Mouse (Mus musculus) forebrain, embryonic 13.5 days (tissue): ENCODE measurements around the gene 1500009C09Rik. TPM values are rescaled to one million over a fixed set of nuclear protein-coding genes. Genes with fewer than 3 reads are reported as not detected.

Experiments used
- ATAC-seq: fragments of 200-750 bp; cut with Nextera tagmentation; 2 replicates; pipeline ENCODE4 v1.8.0; 2017
- H3K27ac ChIP-seq: fragments of 300-500 bp; sonication (generic); 2 replicates; pipeline ENCODE4 v1.5.1; 2015; ENCODE audit warnings: inconsistent platforms, mild to moderate bottlenecking, moderate library complexity
- H3K27me3 ChIP-seq: fragments of 300-500 bp; sonication (generic); 2 replicates; pipeline ENCODE4 v1.6.1; 2015; ENCODE audit warnings: mild to moderate bottlenecking, inconsistent platforms
- H3K36me3 ChIP-seq: fragments of 300-500 bp; sonication (generic); 2 replicates; pipeline ENCODE4 v1.6.1; 2015; ENCODE audit warnings: mild to moderate bottlenecking, inconsistent platforms; ENCODE audit not compliant: poor library complexity, severe bottlenecking
- H3K4me1 ChIP-seq: fragments of 300-500 bp; sonication (generic); 2 replicates; pipeline ENCODE4 v1.6.1; 2015; ENCODE audit warnings: inconsistent platforms
- H3K4me2 ChIP-seq: fragments of 300-500 bp; sonication (generic); 2 replicates; pipeline ENCODE4 v1.6.1; 2015; ENCODE audit warnings: inconsistent platforms, mild to moderate bottlenecking, moderate library complexity
- H3K4me3 ChIP-seq: fragments of 300-500 bp; sonication (generic); 2 replicates; pipeline ENCODE4 v1.5.1; 2015; ENCODE audit warnings: mild to moderate bottlenecking, inconsistent platforms
- H3K9ac ChIP-seq: fragments of 300-500 bp; sonication (generic); 2 replicates; pipeline ENCODE4 v1.6.1; 2015; ENCODE audit warnings: mild to moderate bottlenecking, inconsistent platforms
- H3K9me3 ChIP-seq: fragments of 300-500 bp; sonication (generic); replicated peaks from 2 replicates; pipeline ENCODE4 v1.6.1; 2016; ENCODE audit warnings: inconsistent platforms
- WGBS: fragments of 180-500 bp; shearing (Covaris S2); methylation state at CpG from one replicate; pipeline ENCODE4 v1.1.7; 2015; 5-methylcytosine and 5-hydroxymethylcytosine counted together
- polyA plus RNA-seq: library from polyadenylated mRNA; unstranded; fragments of >200 nt; fragmentation: Nextera tagmentation; extraction: Ambion mirVana; gene quantifications from 2 replicates; pipeline ENCODE4 v1.2.1, GENCODE M21; 2015

The 1500009C09Rik gene
- polyA plus RNA-seq, 1 experiment from 2014 or later = 7.8 TPM

DNA sequence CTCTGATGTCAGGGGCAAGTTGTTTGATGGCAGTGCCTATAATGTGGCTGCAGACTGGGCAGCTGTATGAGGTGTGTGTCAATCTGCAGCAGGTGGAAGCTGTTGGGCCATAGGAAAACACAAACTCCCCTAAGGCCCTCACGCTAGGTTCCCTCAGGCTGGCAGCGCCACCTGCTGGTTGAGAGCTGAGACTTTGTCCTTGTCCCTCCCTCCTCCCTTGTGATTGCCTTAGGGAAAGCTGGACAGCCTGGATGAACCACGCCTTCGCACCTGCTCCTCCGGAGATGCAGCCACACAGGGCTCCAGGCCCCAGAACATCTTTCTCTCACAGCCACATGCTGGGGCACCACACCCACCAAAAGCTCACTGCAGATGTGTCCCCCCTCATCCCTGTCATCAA, 19.0 kb downstream of the 1500009C09Rik start:
- ATAC-seq = peak; percentile 9; the same call in 1 of the 2 replicates
- Histone ChIP-seq H3K9ac (peak overlapping the region; percentile 37; the same call in 1 of the 2 replicates), H3K4me2 (no peak overlapping the region), H3K27me3 (peaks cover 18% of the 10 kb centered on the region; the same call in 1 of the 2 replicates), H3K27ac (no peak overlapping the region), H3K36me3 (no peaks in the 10 kb centered on the region), H3K9me3 (no peaks in the 10 kb centered on the region), H3K4me3 (no peak overlapping the region), H3K4me1 (peaks cover 41% of the 10 kb centered on the region)
- WGBS = 4% methylated on average over 5 of the region's 5 CpGs

GRCm38 (mm10) chr15:82272295-82272694, 20.1 kb downstream of the 1500009C09Rik start:
- 88% methylated on average over 6 of the region's 6 CpGs for WGBS
- Histone ChIP-seq H3K9ac (no peak overlapping the region), H3K27me3 (peaks cover 18% of the 10 kb centered on the region; the same call in 1 of the 2 replicates), H3K4me2 (no peak overlapping the region), H3K4me3 (no peak overlapping the region), H3K9me3 (no peaks in the 10 kb centered on the region), H3K36me3 (no peaks in the 10 kb centered on the region), H3K27ac (no peak overlapping the region), H3K4me1 (peaks cover 52% of the 10 kb centered on the region)
- no peak for ATAC-seq

- peaks cover 18% of the 10 kb centered on the region; the same call in 1 of the 2 replicates for H3K27me3 ChIP-seq
- H3K9me3 ChIP-seq = no peaks in the 10 kb centered on the region
- H3K36me3 ChIP-seq = peaks cover 19% of the 10 kb centered on the region
- peak within 1 kb of the TSS; percentile 93 for H3K9ac ChIP-seq
- ATAC-seq = no peak
- peak within 1 kb of the TSS; percentile 97 for H3K4me2 ChIP-seq
- 20% methylated on average over 6 of the region's 6 CpGs for WGBS
- peaks cover 52% of the 10 kb centered on the region for H3K4me1 ChIP-seq
- H3K4me3 ChIP-seq = peak within 1 kb of the TSS; percentile 77
- peak within 1 kb of the TSS; percentile 95 for H3K27ac ChIP-seq
Observed at GRCm38 (mm10) chr15:82274593-82274926, 22.4 kb downstream of the 1500009C09Rik start, which contains the start of gene Sept3. Gene Sept3 (plus strand): TSS chr15:82274893.

DNA sequence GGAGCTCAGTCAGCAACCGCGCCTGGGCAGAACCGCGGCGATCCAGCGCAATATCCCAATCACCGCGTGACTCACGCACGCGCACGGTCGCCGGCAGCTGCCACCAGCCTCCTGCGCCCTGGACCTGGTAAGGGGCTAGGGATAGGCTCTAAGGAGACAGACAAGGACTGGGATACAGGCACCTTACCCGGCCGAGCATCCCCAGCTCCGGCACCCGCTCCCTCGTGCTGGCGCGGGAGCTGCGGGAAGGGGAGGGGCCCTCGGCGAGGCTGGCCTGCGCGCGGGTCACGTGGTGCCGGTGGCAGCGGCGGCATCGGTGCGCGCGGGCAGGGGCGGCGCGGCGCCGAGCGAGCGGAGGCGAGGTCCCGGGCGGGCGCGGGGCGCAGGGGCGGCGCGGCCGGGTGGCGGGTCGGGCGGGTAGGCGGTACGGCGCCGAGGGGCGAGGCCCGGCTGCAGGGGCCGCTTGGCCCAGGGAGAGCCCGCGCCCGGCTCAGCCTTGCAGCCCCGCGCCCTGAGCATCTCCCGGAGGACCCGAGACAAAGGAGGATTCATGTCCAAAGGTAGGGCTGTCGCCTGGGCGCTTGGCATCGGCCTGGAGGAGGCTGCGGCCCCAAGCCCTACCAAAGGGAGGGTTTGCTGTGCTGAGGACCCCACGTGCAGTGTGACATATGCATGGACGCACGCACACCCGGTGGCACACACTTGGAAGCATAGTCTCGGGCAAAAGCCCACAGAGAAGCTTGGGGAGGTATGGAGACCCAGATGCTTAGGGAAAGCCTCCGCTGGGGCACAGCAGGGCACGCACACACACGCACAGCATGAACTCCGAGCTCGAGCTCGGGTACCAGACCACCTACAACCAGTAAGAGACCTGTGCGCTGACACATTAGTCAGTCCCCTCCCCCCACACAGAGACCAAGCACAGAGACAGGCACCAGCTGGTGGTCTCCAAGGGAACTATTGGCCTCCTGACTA, 23.0 kb downstream of the 1500009C09Rik start:
- Histone ChIP-seq H3K27ac (peak overlapping the region; percentile 95), H3K4me2 (peak overlapping the region; percentile 97), H3K9ac (peak overlapping the region; percentile 93), H3K36me3 (peaks cover 25% of the 10 kb centered on the region), H3K9me3 (no peaks in the 10 kb centered on the region), H3K27me3 (peaks cover 18% of the 10 kb centered on the region; the same call in 1 of the 2 replicates), H3K4me3 (peak overlapping the region; percentile 77), H3K4me1 (peaks cover 52% of the 10 kb centered on the region)
- under 1% methylated on average over 62 of the region's 86 CpGs for WGBS
- peak; percentile 72 for ATAC-seq

DNA sequence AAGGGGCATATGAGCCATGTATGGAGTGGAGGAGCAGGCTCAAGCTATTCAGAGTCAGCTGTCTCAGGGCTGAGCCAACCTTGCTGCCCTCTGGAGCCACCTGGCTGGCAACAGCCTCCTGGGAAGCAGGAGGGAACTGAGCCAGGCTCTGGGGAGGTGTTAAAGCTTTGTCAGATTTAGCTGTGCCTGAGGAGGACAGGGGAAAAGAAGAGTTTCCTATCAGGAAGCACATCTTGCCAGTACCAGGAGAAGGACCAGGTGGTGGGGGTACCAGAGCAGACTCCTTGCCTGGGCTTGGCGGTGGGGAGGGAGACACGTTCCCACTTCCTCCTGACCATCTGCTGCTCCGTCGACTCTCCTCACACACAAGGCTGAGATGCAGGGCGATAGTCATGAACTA, 25.4 kb downstream of the 1500009C09Rik start:
- peak overlapping the region; percentile 97 for H3K4me2 ChIP-seq
- H3K36me3 ChIP-seq = peaks cover 47% of the 10 kb centered on the region
- peak overlapping the region; percentile 77 for H3K4me3 ChIP-seq
- H3K9ac ChIP-seq = peak overlapping the region; percentile 93
- ATAC-seq = no peak; the same call in 1 of the 2 replicates
- 71% methylated on average over 5 of the region's 5 CpGs for WGBS
- H3K27me3 ChIP-seq = peaks cover 11% of the 10 kb centered on the region; the same call in 1 of the 2 replicates
- peaks cover 39% of the 10 kb centered on the region for H3K4me1 ChIP-seq
- no peaks in the 10 kb centered on the region for H3K9me3 ChIP-seq
- H3K27ac ChIP-seq = peak overlapping the region; percentile 81

DNA sequence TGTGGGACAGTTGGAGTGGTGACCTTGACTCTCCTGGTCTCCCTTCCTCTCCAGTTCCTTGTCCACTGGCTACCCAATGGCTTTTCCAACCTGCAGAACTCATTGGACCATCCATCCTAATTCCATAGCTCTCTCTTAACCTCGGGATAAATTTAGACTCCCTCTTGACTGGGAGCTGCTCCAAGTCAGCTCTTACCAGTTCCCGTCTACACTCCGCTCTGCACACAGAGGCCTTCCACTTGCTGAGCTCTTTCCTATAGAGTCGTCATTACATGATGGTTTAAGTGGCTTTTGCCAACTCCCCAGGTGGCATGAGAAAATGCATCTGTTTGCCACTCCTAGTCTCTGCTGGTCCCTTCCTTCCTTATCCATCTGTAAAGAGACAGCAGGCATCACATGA, 28.4 kb downstream of the 1500009C09Rik start:
- Histone ChIP-seq H3K27ac (no peak overlapping the region; the same call in 1 of the 2 replicates), H3K4me3 (no peak overlapping the region), H3K4me2 (no peak overlapping the region), H3K4me1 (peaks cover 30% of the 10 kb centered on the region), H3K9ac (no peak overlapping the region), H3K36me3 (peaks cover 78% of the 10 kb centered on the region), H3K9me3 (no peaks in the 10 kb centered on the region), H3K27me3 (no peaks in the 10 kb centered on the region)
- ATAC-seq = no peak
- 81% methylated on average over 4 of the region's 4 CpGs for WGBS

- no peak for ATAC-seq
- Histone ChIP-seq H3K4me2 (no peak overlapping the region), H3K4me3 (no peak overlapping the region), H3K27ac (no peak overlapping the region), H3K9ac (no peak overlapping the region), H3K27me3 (no peaks in the 10 kb centered on the region), H3K4me1 (no peaks in the 10 kb centered on the region), H3K9me3 (no peaks in the 10 kb centered on the region), H3K36me3 (peaks cover 96% of the 10 kb centered on the region)
- 76% methylated on average over 12 of the region's 12 CpGs for WGBS
Observed at GRCm38 (mm10) chr15:82286157-82286556, 34.0 kb downstream of the 1500009C09Rik start.

GRCm38 (mm10) chr15:82290252-82290651, 38.1 kb downstream of the 1500009C09Rik start:
- H3K9me3 ChIP-seq = no peaks in the 10 kb centered on the region
- WGBS = 90% methylated on average over 7 of the region's 7 CpGs
- ATAC-seq = no peak
- H3K9ac ChIP-seq = no peak overlapping the region
- peaks cover 66% of the 10 kb centered on the region for H3K36me3 ChIP-seq
- H3K4me2 ChIP-seq = no peak overlapping the region
- peaks cover 22% of the 10 kb centered on the region for H3K4me1 ChIP-seq
- no peaks in the 10 kb centered on the region for H3K27me3 ChIP-seq
- no peak overlapping the region for H3K27ac ChIP-seq
- H3K4me3 ChIP-seq = no peak overlapping the region

- 17% methylated on average over 5 of the region's 5 CpGs for WGBS
- no peak overlapping the region for H3K9ac ChIP-seq
- peak overlapping the region; percentile 65 for H3K27ac ChIP-seq
- peak; percentile 16; the same call in 1 of the 2 replicates for ATAC-seq
- no peaks in the 10 kb centered on the region for H3K9me3 ChIP-seq
- peak overlapping the region; percentile 28 for H3K4me2 ChIP-seq
- H3K4me1 ChIP-seq = peaks cover 22% of the 10 kb centered on the region
- H3K27me3 ChIP-seq = no peaks in the 10 kb centered on the region
- H3K36me3 ChIP-seq = peaks cover 40% of the 10 kb centered on the region
- no peak overlapping the region for H3K4me3 ChIP-seq
Observed at GRCm38 (mm10) chr15:82292851-82293250, 40.7 kb downstream of the 1500009C09Rik start.

DNA sequence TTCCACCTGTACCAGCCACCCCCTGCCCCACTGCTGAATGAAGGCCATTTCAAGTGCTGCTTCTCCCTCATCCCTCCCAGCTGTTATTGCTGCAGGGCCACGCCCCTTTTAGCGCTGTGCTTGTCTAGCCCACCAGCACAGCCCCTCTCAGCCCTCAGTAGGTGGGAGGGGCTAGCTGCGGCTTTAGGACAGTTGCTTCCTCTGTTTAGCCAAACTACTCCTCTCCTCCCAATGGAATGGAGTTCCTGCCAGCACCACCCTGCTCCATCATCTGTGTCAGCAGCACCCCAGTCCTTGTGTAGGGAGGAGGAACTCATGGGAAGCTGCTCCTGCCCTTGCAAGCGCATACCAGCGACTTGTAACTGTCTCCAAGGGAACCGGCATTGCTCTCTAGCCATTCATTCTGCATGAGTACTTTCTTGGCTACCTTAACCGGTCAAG, 41.1 kb downstream of the 1500009C09Rik start:
- no peaks in the 10 kb centered on the region; the same call in 1 of the 2 replicates for H3K9me3 ChIP-seq
- peak overlapping the region; percentile 28 for H3K4me2 ChIP-seq
- no peaks in the 10 kb centered on the region for H3K27me3 ChIP-seq
- 11% methylated on average over 7 of the region's 7 CpGs for WGBS
- peak; percentile 74 for ATAC-seq
- H3K4me1 ChIP-seq = peaks cover 22% of the 10 kb centered on the region
- H3K27ac ChIP-seq = peak overlapping the region; percentile 65
- H3K9ac ChIP-seq = no peak overlapping the region; the same call in 1 of the 2 replicates
- H3K36me3 ChIP-seq = peaks cover 35% of the 10 kb centered on the region
- no peak overlapping the region for H3K4me3 ChIP-seq

DNA sequence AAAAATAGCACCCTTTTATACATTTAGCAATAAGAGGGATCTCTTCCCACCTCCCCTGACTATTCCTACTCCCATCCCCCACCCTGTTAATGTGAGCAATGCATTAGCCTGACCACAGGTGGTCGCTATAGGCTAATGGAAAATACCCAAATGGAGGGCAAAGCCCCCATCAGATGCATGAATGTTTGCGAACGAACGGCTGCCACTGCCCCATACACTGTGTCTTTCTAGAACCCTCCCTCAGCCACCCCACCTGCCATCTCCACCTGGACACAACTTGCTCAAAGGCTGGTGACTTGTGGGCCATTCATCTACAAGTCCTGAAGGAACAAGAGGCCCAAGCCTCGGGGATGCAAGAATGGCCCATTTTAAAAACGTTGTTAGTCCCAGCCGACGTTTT, 41.9 kb downstream of the 1500009C09Rik start:
- Histone ChIP-seq H3K9ac (no peak overlapping the region), H3K27ac (no peak overlapping the region), H3K4me3 (no peak overlapping the region), H3K9me3 (no peaks in the 10 kb centered on the region; the same call in 1 of the 2 replicates), H3K27me3 (peaks cover 3% of the 10 kb centered on the region; the same call in 1 of the 2 replicates), H3K4me2 (no peak overlapping the region), H3K4me1 (peaks cover 22% of the 10 kb centered on the region), H3K36me3 (peaks cover 28% of the 10 kb centered on the region)
- ATAC-seq = peak; percentile 37
- 43% methylated on average over 8 of the region's 8 CpGs for WGBS
